Mouse (Mus musculus): ENCODE measurements around the gene Gria3.

Gria3 gene

GRCm38 (mm10) chrX:41400058-41400904 lies at the start of gene Gria3:
Gene Gria3, plus strand, starts transcription at chrX:41400854.
- peak; percentile 39 for DNase-seq (ENCODE audit: low read depth, low spot score)

GRCm38 (mm10) chrX:41387086-41387485 lies 13.6 kb upstream of the Gria3 start:
- DNase-seq (ENCODE audit: low read depth, low spot score): no peak

GRCm38 (mm10) chrX:41389079-41389478 lies 11.6 kb upstream of the Gria3 start:
- no peak for DNase-seq (ENCODE audit: low read depth, low spot score)

- DNase-seq (ENCODE audit: low read depth, low spot score): no peak
Observed at GRCm38 (mm10) chrX:41398482-41398881, 2.2 kb upstream of the Gria3 start.

GRCm38 (mm10) chrX:41401186-41401585 lies 532 bp downstream of the Gria3 start:
- DNase-seq (ENCODE audit: low read depth, low spot score): peak; percentile 2

GRCm38 (mm10) chrX:41401590-41402240 lies 1.1 kb downstream of the Gria3 start:
- no peak for DNase-seq (ENCODE audit: low read depth, low spot score)

- DNase-seq (ENCODE audit: low read depth, low spot score): no peak
Observed at GRCm38 (mm10) chrX:41402656-41403055, 2.0 kb downstream of the Gria3 start.

- DNase-seq (ENCODE audit: low read depth, low spot score): no peak
Observed at GRCm38 (mm10) chrX:41406288-41406687, 5.6 kb downstream of the Gria3 start.

- DNase-seq (ENCODE audit: low read depth, low spot score): no peak
Observed at GRCm38 (mm10) chrX:41409791-41410190, 9.1 kb downstream of the Gria3 start.

- no peak for DNase-seq (ENCODE audit: low read depth, low spot score)
Observed at GRCm38 (mm10) chrX:41425651-41426050, 25.0 kb downstream of the Gria3 start.

GRCm38 (mm10) chrX:41428011-41428410 lies 27.4 kb downstream of the Gria3 start:
- no peak for DNase-seq (ENCODE audit: low read depth, low spot score)

- DNase-seq (ENCODE audit: low read depth, low spot score): no peak
Observed at GRCm38 (mm10) chrX:41435541-41435940, 34.9 kb downstream of the Gria3 start.

GRCm38 (mm10) chrX:41438841-41439240 lies 38.2 kb downstream of the Gria3 start:
- DNase-seq (ENCODE audit: low read depth, low spot score): no peak

GRCm38 (mm10) chrX:41448876-41449275 lies 48.2 kb downstream of the Gria3 start:
- DNase-seq (ENCODE audit: low read depth, low spot score): no peak

GRCm38 (mm10) chrX:41477486-41477885 lies 76.8 kb downstream of the Gria3 start:
- DNase-seq (ENCODE audit: low read depth, low spot score): no peak

GRCm38 (mm10) chrX:41496528-41496927 lies 95.9 kb downstream of the Gria3 start:
- DNase-seq (ENCODE audit: low read depth, low spot score): no peak

- DNase-seq (ENCODE audit: low read depth, low spot score): no peak
Observed at GRCm38 (mm10) chrX:41505371-41505770, 104.7 kb downstream of the Gria3 start.

- DNase-seq (ENCODE audit: low read depth, low spot score): no peak
Observed at GRCm38 (mm10) chrX:41507959-41508358, 107.3 kb downstream of the Gria3 start.

GRCm38 (mm10) chrX:41514982-41515381 lies 114.3 kb downstream of the Gria3 start:
- DNase-seq (ENCODE audit: low read depth, low spot score): no peak

GRCm38 (mm10) chrX:41532511-41532910 lies 131.9 kb downstream of the Gria3 start:
- no peak for DNase-seq (ENCODE audit: low read depth, low spot score)

- no peak for DNase-seq (ENCODE audit: low read depth, low spot score)
Observed at GRCm38 (mm10) chrX:41535886-41536285, 135.2 kb downstream of the Gria3 start.

GRCm38 (mm10) chrX:41562296-41563060 lies 161.8 kb downstream of the Gria3 start:
- no peak for DNase-seq (ENCODE audit: low read depth, low spot score)

Data from CD4-positive helper T cell, adult 2 months (primary cell).